Mouse (Mus musculus): ENCODE measurements around the gene Phactr2. TPM values are rescaled to one million over a fixed set of nuclear protein-coding genes. Genes with fewer than 3 reads are reported as not detected.

Gene Phactr2
- polyA plus RNA-seq, 1 experiment, result 6.7 TPM

DNA sequence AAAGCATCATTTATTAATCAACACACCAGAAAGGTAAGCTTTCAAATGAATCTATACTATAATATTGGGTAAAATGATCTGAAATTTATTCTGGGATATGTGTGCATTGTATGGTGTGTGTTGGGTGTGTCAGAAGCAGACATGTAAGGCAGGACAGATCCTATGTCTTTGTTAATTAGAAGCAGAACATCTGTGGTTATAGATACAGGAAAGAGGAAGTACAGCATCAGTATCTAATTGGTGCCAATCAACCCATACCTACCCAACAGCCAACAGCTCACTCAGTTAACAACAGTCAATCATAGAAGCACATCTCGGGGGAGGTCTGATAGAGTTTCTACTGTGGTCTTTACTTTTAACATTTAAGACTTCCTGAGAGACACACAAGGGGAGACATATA, 96.3 kb downstream of the Phactr2 start:
- H3K4me3 ChIP-seq (ENCODE audit: insufficient read depth, low read length), result no peak overlapping the region
- TF ChIP-seq POLR2A (IDR thresholded peaks at IDR 0.05; ENCODE audit: extremely low read depth, insufficient read depth, low read length), result no peak
- no peak for TF ChIP-seq CTCF (IDR thresholded peaks at IDR 0.05; ENCODE audit: extremely low read depth, insufficient read depth, low read length)
- H3K4me1 ChIP-seq (ENCODE audit: control insufficient read depth, insufficient read depth, low read length), result no peaks in the 10 kb centered on the region; the same call in 1 of the 2 replicates
- no peak overlapping the region for H3K27ac ChIP-seq (ENCODE audit: insufficient read depth, low read length)

DNA sequence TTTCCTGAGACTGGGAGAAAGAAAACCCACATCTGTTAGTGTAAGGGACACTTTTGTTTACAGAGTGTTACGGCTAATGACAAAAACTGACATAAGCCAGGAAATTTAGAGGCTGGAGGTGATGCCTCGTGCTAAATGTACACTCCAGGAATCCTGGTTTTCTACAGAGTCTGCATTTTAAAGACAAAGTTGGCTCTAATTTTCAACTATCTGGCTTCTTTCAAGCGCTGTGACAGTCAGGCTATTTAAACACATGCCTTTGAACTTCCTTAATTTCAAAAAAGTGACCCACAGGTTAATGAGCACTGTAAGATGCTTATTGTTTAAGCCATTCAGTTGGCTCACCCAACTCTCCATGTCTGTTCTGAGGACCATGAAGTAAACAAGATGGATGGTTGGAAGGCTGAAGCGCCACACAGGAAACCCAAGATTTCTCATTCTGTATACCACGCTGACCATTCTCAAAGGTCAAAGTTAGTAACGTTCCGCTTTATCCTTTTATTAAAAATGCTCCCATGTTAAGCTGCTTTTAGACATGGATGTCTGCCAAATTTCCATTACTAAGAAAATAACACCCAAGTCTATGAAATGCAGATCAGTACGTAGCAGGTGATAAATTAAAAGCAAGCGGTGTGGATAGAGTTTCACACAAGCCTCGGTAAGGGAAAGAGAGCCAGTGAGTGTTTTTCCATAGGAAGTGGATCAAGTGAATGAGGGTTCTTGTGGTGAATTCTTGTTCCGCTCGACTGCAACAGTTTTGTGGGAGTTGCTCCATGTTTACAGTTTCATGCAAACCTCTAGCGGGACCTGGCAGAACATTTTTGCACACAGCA, 97.6 kb downstream of the Phactr2 start:
- no peaks in the 10 kb centered on the region; the same call in 1 of the 2 replicates for H3K4me1 ChIP-seq (ENCODE audit: control insufficient read depth, insufficient read depth, low read length)
- no peak overlapping the region for H3K27ac ChIP-seq (ENCODE audit: insufficient read depth, low read length)
- no peak for TF ChIP-seq CTCF (IDR thresholded peaks at IDR 0.05; ENCODE audit: extremely low read depth, insufficient read depth, low read length)
- no peak for TF ChIP-seq POLR2A (IDR thresholded peaks at IDR 0.05; ENCODE audit: extremely low read depth, insufficient read depth, low read length)
- H3K4me3 ChIP-seq (ENCODE audit: insufficient read depth, low read length), result no peak overlapping the region

- no peaks in the 10 kb centered on the region; the same call in 1 of the 2 replicates for H3K4me1 ChIP-seq (ENCODE audit: control insufficient read depth, insufficient read depth, low read length)
- no peak overlapping the region for H3K27ac ChIP-seq (ENCODE audit: insufficient read depth, low read length)
- no peak for TF ChIP-seq POLR2A (IDR thresholded peaks at IDR 0.05; ENCODE audit: extremely low read depth, insufficient read depth, low read length)
- no peak for TF ChIP-seq CTCF (IDR thresholded peaks at IDR 0.05; ENCODE audit: extremely low read depth, insufficient read depth, low read length)
- no peak overlapping the region for H3K4me3 ChIP-seq (ENCODE audit: insufficient read depth, low read length)
Observed at GRCm38 (mm10) chr10:13375820-13376219, 98.4 kb downstream of the Phactr2 start.

DNA sequence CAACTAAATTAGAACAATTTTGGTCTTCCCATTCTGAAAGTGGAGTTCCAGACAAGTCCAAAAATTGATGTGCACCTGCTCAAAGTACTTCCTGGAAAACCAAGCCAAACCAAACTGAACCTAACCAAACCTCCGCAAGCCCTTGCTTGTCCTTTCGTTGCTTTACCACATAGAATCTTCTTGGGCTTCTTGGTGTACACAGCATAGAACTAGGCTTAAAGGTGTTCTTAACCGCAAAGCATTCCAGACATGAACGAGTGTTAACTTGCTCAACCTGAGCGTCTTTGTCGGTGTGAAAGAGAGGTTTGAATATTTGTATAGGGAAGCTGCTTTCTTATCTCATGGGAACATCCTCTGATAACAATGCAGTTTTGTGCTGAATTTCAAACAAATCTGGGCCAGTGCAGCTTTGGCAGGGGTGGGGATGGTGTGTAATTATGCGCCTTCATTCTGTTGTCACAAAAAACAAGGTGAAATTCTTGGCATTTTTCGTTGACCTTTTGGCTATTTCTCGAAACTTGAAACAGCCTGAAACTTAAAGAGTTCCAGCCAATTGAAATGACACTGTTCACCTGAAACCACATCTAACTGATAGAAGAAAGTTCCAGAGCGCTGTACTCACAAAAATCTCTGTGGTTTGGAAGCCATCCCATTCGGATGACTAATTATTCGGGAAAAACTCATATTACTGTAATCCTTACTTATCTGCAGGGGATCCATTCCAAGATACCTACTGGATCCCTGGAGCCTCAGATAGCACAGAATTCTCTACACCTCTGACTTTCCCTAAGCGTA, 104.4 kb downstream of the Phactr2 start:
- H3K27ac ChIP-seq (ENCODE audit: insufficient read depth, low read length), result no peak overlapping the region
- H3K4me3 ChIP-seq (ENCODE audit: insufficient read depth, low read length), result no peak overlapping the region
- H3K4me1 ChIP-seq (ENCODE audit: control insufficient read depth, insufficient read depth, low read length), result no peaks in the 10 kb centered on the region
- TF ChIP-seq POLR2A (IDR thresholded peaks at IDR 0.05; ENCODE audit: extremely low read depth, insufficient read depth, low read length) (no peak), CTCF (IDR thresholded peaks at IDR 0.05; ENCODE audit: extremely low read depth, insufficient read depth, low read length) (no peak)

DNA sequence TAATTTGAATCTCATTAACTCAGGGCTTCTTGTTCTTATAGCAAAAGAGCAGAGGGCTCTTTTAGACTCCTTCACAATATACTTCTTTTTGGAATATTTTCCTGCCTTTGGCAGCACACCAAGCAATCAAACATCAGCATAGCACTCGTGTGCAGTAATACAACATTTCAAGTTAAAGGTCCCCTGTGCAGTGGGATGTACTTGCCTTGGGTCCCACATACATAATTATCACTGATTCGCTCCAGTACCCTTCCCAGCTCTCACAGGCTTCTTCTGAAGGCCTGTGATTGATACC, 110.0 kb downstream of the Phactr2 start:
- Histone ChIP-seq H3K4me3 (ENCODE audit: insufficient read depth, low read length) (no peak overlapping the region), H3K27ac (ENCODE audit: insufficient read depth, low read length) (no peak overlapping the region), H3K4me1 (ENCODE audit: control insufficient read depth, insufficient read depth, low read length) (no peaks in the 10 kb centered on the region)
- TF ChIP-seq CTCF (IDR thresholded peaks at IDR 0.05; ENCODE audit: extremely low read depth, insufficient read depth, low read length), result no peak
- no peak for TF ChIP-seq POLR2A (IDR thresholded peaks at IDR 0.05; ENCODE audit: extremely low read depth, insufficient read depth, low read length)

- Histone ChIP-seq H3K4me1 (ENCODE audit: control insufficient read depth, insufficient read depth, low read length) (no peaks in the 10 kb centered on the region), H3K27ac (ENCODE audit: insufficient read depth, low read length) (no peak overlapping the region), H3K4me3 (ENCODE audit: insufficient read depth, low read length) (no peak overlapping the region)
- TF ChIP-seq CTCF (IDR thresholded peaks at IDR 0.05; ENCODE audit: extremely low read depth, insufficient read depth, low read length) (no peak), POLR2A (IDR thresholded peaks at IDR 0.05; ENCODE audit: extremely low read depth, insufficient read depth, low read length) (no peak)
Observed at GRCm38 (mm10) chr10:13363499-13364285, 110.5 kb downstream of the Phactr2 start.

GRCm38 (mm10) chr10:13360913-13361312, 113.3 kb downstream of the Phactr2 start:
- Histone ChIP-seq H3K4me1 (ENCODE audit: control insufficient read depth, insufficient read depth, low read length) (no peaks in the 10 kb centered on the region), H3K27ac (ENCODE audit: insufficient read depth, low read length) (no peak overlapping the region), H3K4me3 (ENCODE audit: insufficient read depth, low read length) (no peak overlapping the region)
- TF ChIP-seq CTCF (IDR thresholded peaks at IDR 0.05; ENCODE audit: extremely low read depth, insufficient read depth, low read length) (no peak), POLR2A (IDR thresholded peaks at IDR 0.05; ENCODE audit: extremely low read depth, insufficient read depth, low read length) (no peak)

GRCm38 (mm10) chr10:13359846-13360245, 114.4 kb downstream of the Phactr2 start:
- Histone ChIP-seq H3K27ac (ENCODE audit: insufficient read depth, low read length) (no peak overlapping the region), H3K4me3 (ENCODE audit: insufficient read depth, low read length) (no peak overlapping the region), H3K4me1 (ENCODE audit: control insufficient read depth, insufficient read depth, low read length) (no peaks in the 10 kb centered on the region)
- TF ChIP-seq POLR2A (IDR thresholded peaks at IDR 0.05; ENCODE audit: extremely low read depth, insufficient read depth, low read length), result no peak
- TF ChIP-seq CTCF (IDR thresholded peaks at IDR 0.05; ENCODE audit: extremely low read depth, insufficient read depth, low read length), result no peak

- Histone ChIP-seq H3K4me3 (ENCODE audit: insufficient read depth, low read length) (no peak overlapping the region), H3K27ac (ENCODE audit: insufficient read depth, low read length) (no peak overlapping the region), H3K4me1 (ENCODE audit: control insufficient read depth, insufficient read depth, low read length) (no peaks in the 10 kb centered on the region)
- TF ChIP-seq CTCF (IDR thresholded peaks at IDR 0.05; ENCODE audit: extremely low read depth, insufficient read depth, low read length) (no peak), POLR2A (IDR thresholded peaks at IDR 0.05; ENCODE audit: extremely low read depth, insufficient read depth, low read length) (no peak)
Observed at GRCm38 (mm10) chr10:13358679-13359078, 115.5 kb downstream of the Phactr2 start.

Data from cortical plate, adult 2 months (tissue).